Mouse (Mus musculus) heart, adult 9 months (tissue): ENCODE data around the gene Coro6.

Experiments used
- DNase-seq, 2 experiments: peaks; one replicate each; pipeline ENCODE4 v3.0.0; 2022; ENCODE audit warnings: low spot score in 2 of 2

Coro6 gene

GRCm38 (mm10) chr11:77462283-77463100 is at the start of gene Coro6:
Gene Coro6, plus strand, starts transcription at chr11:77462411.
- DNase-seq = peak; percentile 81 to 86

DNA sequence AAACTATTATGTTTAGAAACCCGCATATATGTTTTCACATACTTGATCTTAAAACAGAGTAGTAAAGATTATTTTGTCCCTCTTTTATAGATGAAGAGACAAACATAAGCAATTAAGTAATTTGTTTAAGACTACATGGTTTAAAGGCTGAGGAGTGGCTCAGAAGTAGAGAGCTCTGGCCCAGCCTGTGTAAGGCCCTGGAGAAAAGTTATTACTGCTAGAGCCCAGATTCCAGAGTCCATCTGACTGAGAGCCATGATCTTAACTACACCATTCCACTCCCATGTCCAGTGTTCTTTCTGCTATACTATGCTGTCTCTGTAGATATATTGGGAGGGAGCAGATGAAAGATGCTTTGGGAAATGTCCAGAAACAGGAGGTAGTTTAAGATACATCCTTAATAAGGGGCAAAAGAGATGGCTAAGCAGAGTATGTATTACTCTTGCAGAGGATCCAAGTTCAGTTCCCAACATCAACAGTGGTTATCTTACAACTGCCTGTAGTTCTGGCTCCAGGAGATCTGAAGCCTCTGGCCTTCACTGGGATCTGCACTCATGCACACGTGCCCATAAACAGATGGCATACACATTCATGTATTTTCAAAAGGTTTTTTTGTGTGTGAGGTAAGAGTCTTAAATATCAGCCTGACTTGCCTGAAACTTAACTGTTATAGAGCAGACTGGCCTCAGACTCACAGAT is 47.9 kb upstream of the Coro6 start:
- no peak for DNase-seq

GRCm38 (mm10) chr11:77416212-77417000 is 45.8 kb upstream of the Coro6 start:
- DNase-seq = peak; percentile 76

- no peak for DNase-seq
Measured at GRCm38 (mm10) chr11:77418021-77418420, 44.2 kb upstream of the Coro6 start.

DNA sequence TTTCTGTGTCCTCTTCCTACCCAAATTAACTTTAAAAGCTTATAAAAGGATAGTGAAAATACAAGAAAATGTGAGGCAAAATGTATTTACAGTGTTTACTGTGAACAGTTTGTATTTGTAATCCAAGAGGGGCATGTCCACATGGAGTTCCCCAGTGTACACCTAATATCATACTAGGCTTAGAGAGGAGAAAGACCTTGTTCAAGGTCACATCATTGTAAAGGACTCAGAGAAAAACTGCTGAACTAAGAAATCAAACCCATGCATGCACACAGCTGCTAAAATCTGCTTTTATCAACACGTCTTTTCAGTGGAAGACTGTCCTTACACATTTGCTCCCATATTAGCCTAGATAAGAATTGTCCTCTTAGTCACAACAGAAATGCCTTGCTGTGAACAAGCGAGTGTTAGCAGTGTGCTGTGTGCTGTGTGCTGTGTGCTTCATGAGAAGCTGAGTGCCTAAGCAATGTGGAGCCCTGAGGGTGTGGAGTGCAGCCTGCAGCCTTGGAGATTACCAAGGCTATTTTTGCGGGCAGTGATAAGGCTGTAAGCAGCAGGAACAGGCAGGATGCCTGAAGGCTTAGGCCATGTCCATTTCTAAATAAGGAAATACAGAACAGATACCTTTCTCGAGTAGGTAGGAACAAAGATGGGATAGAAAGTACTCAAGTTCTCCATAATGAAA is 38.9 kb upstream of the Coro6 start:
- peak; percentile 63 to 75 for DNase-seq

DNA sequence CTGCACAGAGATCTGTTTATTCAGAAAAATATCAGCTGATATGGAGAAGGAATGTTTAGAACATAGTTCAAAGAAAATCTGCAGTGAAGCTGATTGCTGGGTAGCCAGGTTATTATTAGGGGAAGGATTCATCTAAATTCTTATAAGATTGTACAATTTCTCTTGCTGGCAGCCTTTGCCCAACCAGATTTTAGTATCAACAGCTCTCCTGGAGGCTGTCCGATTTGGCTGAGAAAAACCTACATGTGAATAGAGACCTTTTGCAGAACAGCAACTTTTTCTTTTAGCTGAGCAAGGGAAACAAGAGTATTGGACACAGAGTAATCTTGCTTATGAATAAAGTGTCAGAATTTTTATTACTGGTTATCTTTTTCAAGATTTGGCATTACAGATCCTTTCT is 33.8 kb upstream of the Coro6 start:
- DNase-seq = no peak

- no peak for DNase-seq
Measured at GRCm38 (mm10) chr11:77437026-77437425, 25.2 kb upstream of the Coro6 start.

- no peak for DNase-seq
Measured at GRCm38 (mm10) chr11:77440081-77440480, 22.1 kb upstream of the Coro6 start.

GRCm38 (mm10) chr11:77441020-77441419 is 21.2 kb upstream of the Coro6 start:
- no peak for DNase-seq

GRCm38 (mm10) chr11:77442186-77443170 is 19.7 kb upstream of the Coro6 start:
- peak; percentile 89 to 90 for DNase-seq

DNA sequence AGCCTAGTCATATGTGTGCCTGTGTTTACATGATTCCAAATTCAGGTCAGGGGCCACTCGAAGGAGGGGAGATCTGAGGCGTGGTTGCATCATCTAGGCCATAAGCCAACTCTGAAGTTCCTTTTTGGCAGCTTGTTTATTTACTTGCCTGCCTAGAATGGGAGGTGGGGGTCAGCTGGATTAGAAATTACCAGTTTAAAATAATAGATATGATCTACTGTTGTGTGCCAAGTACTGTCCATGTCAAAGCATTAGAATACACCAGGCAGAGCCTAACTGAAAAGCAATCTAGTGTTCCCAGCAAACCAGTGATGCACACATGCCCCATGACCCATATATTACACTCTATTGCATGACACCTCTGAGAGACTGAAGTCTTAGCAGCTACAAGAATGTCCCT is 17.3 kb upstream of the Coro6 start:
- DNase-seq = peak; percentile 84 to 87

DNA sequence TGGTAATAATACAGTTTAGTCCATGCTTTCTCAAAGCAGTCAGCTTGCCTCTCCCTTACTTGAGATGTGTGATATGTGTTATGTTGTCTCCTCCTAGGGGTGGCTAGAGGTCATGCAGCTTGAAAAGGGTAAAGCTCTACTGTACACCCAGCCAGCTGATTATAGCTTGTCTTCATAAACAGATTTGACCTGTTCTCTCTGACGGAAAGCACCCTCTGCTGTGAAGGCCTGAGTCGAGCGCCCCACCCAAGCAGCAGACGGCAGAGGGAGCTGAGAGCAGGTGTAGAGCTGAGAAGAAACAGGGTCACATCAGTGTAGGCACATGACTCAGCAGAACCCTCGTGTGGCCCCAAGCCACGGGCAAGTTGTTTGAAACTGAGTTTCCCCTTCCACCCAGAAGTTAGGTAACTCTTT is 15.6 kb upstream of the Coro6 start:
- peak; percentile 84 to 87 for DNase-seq

GRCm38 (mm10) chr11:77449224-77449623 is 13.0 kb upstream of the Coro6 start:
- DNase-seq = peak in 1 of 2 experiments; percentile 73

- DNase-seq = no peak
Measured at GRCm38 (mm10) chr11:77451670-77452069, 10.5 kb upstream of the Coro6 start.

DNA sequence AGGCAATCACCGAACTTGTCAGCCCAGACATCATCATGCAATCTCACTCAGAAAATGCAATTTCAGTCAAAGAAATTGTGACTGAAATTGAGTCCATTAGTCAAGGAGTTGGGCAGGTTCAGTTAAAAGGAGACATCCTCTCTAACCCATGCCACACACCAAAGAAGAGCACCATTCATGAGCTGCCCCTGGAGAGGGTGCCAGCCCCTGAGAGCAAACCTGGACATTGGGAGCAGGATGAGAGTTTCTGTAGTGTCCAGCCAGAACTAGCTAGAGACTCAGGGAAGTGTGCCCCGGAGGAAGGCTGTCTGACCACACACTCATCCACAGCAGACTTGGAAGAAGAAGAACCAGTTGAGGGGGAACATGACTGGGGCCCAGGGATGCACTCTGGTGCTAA is 8.8 kb upstream of the Coro6 start:
- DNase-seq = no peak

DNA sequence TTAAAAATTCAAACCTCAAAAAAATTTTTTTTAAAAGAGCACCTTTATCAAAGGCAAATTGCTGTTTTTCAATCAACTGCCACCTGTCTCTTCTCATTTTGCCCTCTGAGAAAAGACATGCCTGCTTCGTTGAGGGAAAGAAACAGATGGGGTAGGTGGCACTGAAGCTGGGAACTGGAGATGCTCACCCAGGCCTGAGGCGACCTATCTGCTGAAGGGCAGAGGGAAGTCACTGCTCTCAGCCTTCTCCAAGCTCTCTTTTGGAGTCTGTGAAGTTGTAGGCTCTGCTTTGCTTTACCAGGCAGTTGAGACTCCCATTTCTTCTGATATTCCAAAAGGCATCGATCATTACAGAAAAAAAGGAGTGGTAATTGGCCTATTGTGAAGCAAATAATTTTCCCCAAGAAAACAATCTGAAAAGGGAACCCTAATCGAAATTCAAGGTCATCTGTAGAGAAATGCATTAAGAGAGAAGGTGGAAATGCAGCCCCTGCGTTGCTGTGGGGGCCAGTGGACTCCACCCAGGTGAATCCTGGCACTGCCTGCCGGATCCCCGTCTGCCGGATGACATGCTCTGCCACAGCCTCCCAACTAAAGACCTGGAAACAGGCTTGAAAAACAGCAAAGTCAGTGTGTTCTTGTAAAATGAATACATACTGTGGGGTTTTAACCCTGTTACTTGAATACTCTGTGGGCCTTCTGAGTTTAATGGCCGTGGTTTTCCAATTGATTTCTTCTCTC is 6.3 kb upstream of the Coro6 start:
- DNase-seq = no peak

- DNase-seq = peak; percentile 76 to 78
Measured at GRCm38 (mm10) chr11:77456866-77457265, 5.3 kb upstream of the Coro6 start.

DNA sequence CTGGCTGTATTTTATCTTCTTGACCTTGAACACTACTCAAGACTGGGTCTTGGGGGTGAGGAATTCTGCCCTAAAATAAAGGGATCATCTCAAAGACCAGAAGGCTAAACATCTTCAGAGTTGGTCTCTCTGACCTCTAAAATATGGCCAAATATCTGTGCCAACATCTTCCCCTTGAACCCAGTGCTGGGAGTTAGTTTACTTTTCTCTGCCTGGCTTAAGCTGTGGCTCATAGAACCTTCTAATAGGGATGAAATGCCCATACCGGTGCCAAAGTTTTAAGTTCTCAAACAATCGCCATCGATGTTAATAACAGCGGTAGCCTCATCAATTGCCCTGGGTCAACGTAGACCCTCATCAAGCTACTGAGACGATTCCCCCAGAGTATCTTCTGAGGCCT is 355 bp upstream of the Coro6 start:
- DNase-seq = no peak

DNA sequence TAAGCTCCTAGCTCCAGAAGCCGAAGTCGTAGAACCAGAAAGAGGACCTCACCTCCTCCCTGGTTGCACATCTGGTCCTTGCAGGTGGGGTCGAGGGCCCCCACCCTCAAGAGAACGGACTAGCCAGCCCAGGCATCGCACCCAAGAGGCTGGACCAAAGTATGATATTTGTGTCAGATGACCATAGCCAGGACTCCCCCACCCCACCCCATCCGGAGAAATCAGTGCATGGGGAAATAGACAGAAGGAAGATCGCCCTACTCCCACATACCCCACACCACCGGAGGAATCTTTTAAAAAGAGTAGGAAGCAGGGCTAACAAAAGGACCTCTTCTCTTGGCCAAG is 862 bp downstream of the Coro6 start:
- DNase-seq = no peak

- no peak for DNase-seq
Measured at GRCm38 (mm10) chr11:77463786-77464185, 1.6 kb downstream of the Coro6 start.
